Mouse (Mus musculus): ENCODE measurements around the gene Bsdc1. TPM values are rescaled to one million over a fixed set of nuclear protein-coding genes. Genes with fewer than 3 reads are reported as not detected.
"Not testable (repeated sequence)": the region's sequence is repeated elsewhere in the genome, so short reads cannot be mapped to it uniquely, and the experiment has no call there.

Gene Bsdc1
- total and polyA plus RNA-seq, 2 experiments from 2014 or later: 18.7 to 58.4 TPM

GRCm38 (mm10) chr4:129516925-129517324 is 55.5 kb downstream of the Bsdc1 start:
- TF ChIP-seq EP300 (IDR thresholded peaks at IDR 0.05; ENCODE audit: low read depth): no peak
- no peak for TF ChIP-seq CTCF (IDR thresholded peaks at IDR 0.05; ENCODE audit: low read depth)
- 57% methylated on average over 2 of the region's 2 CpGs for WGBS
- H3K4me3 ChIP-seq (ENCODE audit: low read depth, low read length): no peak overlapping the region
- no peak overlapping the region for H3K9ac ChIP-seq (replicated peaks; ENCODE audit: low read depth, low read length)
- no peak overlapping the region for H3K27ac ChIP-seq (ENCODE audit: low read depth)
- DNase-seq (ENCODE audit: low spot score): no peak
- no peaks in the 10 kb centered on the region for H3K4me1 ChIP-seq (ENCODE audit: control insufficient read depth, insufficient read depth)
- H3K4me2 ChIP-seq (ENCODE audit: low read depth, low read length): no peak overlapping the region
- H3K9me3 ChIP-seq (replicated peaks; ENCODE audit: control insufficient read depth, low read length): no peaks in the 10 kb centered on the region
- ATAC-seq (ENCODE audit: insufficient read depth, low read depth): no peak
- peaks cover 50% of the 10 kb centered on the region for H3K36me3 ChIP-seq (replicated peaks; ENCODE audit: control insufficient read depth, insufficient read depth, low read length)
- no peaks in the 10 kb centered on the region for H3K27me3 ChIP-seq (ENCODE audit: control insufficient read depth, insufficient read depth, low read length)

GRCm38 (mm10) chr4:129518519-129518918 is 57.1 kb downstream of the Bsdc1 start:
- Histone ChIP-seq H3K27ac (ENCODE audit: low read depth) (no peak overlapping the region), H3K4me1 (ENCODE audit: control insufficient read depth, insufficient read depth) (no peaks in the 10 kb centered on the region), H3K4me2 (ENCODE audit: low read depth, low read length) (no peak overlapping the region), H3K9me3 (replicated peaks; ENCODE audit: control insufficient read depth, low read length) (no peaks in the 10 kb centered on the region), H3K4me3 (ENCODE audit: low read depth, low read length) (no peak overlapping the region), H3K36me3 (replicated peaks; ENCODE audit: control insufficient read depth, insufficient read depth, low read length) (peaks cover 66% of the 10 kb centered on the region), H3K9ac (replicated peaks; ENCODE audit: low read depth, low read length) (no peak overlapping the region), H3K27me3 (ENCODE audit: control insufficient read depth, insufficient read depth, low read length) (no peaks in the 10 kb centered on the region)
- TF ChIP-seq CTCF (IDR thresholded peaks at IDR 0.05; ENCODE audit: low read depth) (no peak), EP300 (IDR thresholded peaks at IDR 0.05; ENCODE audit: low read depth) (no peak)
- ATAC-seq (ENCODE audit: insufficient read depth, low read depth) (no peak), DNase-seq (ENCODE audit: low spot score) (no peak)
- WGBS: 81% methylated on average over 8 of the region's 8 CpGs

- Histone ChIP-seq H3K9ac (replicated peaks; ENCODE audit: low read depth, low read length) (no peak overlapping the region), H3K27ac (ENCODE audit: low read depth) (peak overlapping the region; percentile 66), H3K27me3 (ENCODE audit: control insufficient read depth, insufficient read depth, low read length) (no peaks in the 10 kb centered on the region), H3K36me3 (replicated peaks; ENCODE audit: control insufficient read depth, insufficient read depth, low read length) (peaks cover 74% of the 10 kb centered on the region), H3K9me3 (replicated peaks; ENCODE audit: control insufficient read depth, low read length) (no peaks in the 10 kb centered on the region), H3K4me3 (ENCODE audit: low read depth, low read length) (no peak overlapping the region), H3K4me1 (ENCODE audit: control insufficient read depth, insufficient read depth) (peaks cover 4% of the 10 kb centered on the region; the same call in 1 of the 2 replicates), H3K4me2 (ENCODE audit: low read depth, low read length) (no peak overlapping the region)
- peak; percentile 88 for ATAC-seq (ENCODE audit: insufficient read depth, low read depth)
- 53% methylated on average over 5 of the region's 5 CpGs for WGBS
- peak; percentile 55 for DNase-seq (ENCODE audit: low spot score)
- TF ChIP-seq EP300 (IDR thresholded peaks at IDR 0.05; ENCODE audit: low read depth) (no peak), CTCF (IDR thresholded peaks at IDR 0.05; ENCODE audit: low read depth) (peak; percentile 20)
Measured at GRCm38 (mm10) chr4:129525338-129525737, 64.0 kb downstream of the Bsdc1 start.

- TF ChIP-seq CTCF (IDR thresholded peaks at IDR 0.05; ENCODE audit: low read depth) (no peak), EP300 (IDR thresholded peaks at IDR 0.05; ENCODE audit: low read depth) (no peak)
Measured at GRCm38 (mm10) chr4:129525889-129526288, 64.5 kb downstream of the Bsdc1 start.

GRCm38 (mm10) chr4:129528901-129529300 is 67.5 kb downstream of the Bsdc1 start:
- not testable (repeated sequence) for DNase-seq (ENCODE audit: low spot score); H3K4me3 ChIP-seq (ENCODE audit: low read depth, low read length); H3K4me1 ChIP-seq (ENCODE audit: control insufficient read depth, insufficient read depth); H3K27me3 ChIP-seq (ENCODE audit: control insufficient read depth, insufficient read depth, low read length); ATAC-seq (ENCODE audit: insufficient read depth, low read depth); H3K27ac ChIP-seq (ENCODE audit: low read depth); H3K9ac ChIP-seq (replicated peaks; ENCODE audit: low read depth, low read length); H3K9me3 ChIP-seq (replicated peaks; ENCODE audit: control insufficient read depth, low read length); H3K4me2 ChIP-seq (ENCODE audit: low read depth, low read length)
- H3K36me3 ChIP-seq (replicated peaks; ENCODE audit: control insufficient read depth, insufficient read depth, low read length): peaks cover 67% of the 10 kb centered on the region
- 85% methylated on average over 5 of the region's 6 CpGs for WGBS

More at GRCm38 (mm10) chr4:129525889-129526288, 64.5 kb downstream of the Bsdc1 start:
- WGBS: 78% methylated on average over 3 of the region's 3 CpGs
- ATAC-seq (ENCODE audit: insufficient read depth, low read depth) (no peak), DNase-seq (ENCODE audit: low spot score) (no peak)
- H3K4me3 ChIP-seq (ENCODE audit: low read depth, low read length): no peak overlapping the region
- H3K27ac ChIP-seq (ENCODE audit: low read depth): peak overlapping the region; percentile 66
- H3K9ac ChIP-seq (replicated peaks; ENCODE audit: low read depth, low read length): no peak overlapping the region
- no peaks in the 10 kb centered on the region for H3K9me3 ChIP-seq (replicated peaks; ENCODE audit: control insufficient read depth, low read length)
- no peak overlapping the region for H3K4me2 ChIP-seq (ENCODE audit: low read depth, low read length)
- peaks cover 4% of the 10 kb centered on the region; the same call in 1 of the 2 replicates for H3K4me1 ChIP-seq (ENCODE audit: control insufficient read depth, insufficient read depth)
- peaks cover 74% of the 10 kb centered on the region for H3K36me3 ChIP-seq (replicated peaks; ENCODE audit: control insufficient read depth, insufficient read depth, low read length)
- H3K27me3 ChIP-seq (ENCODE audit: control insufficient read depth, insufficient read depth, low read length): no peaks in the 10 kb centered on the region

Other genes starting within 250 kb of the Bsdc1 start
- 7.8 and 9.0 TPM in 2 replicates for gene C77080, start 200.2 kb upstream of the Bsdc1 start, total RNA-seq (2014; rRNA removed; ENCODE audit: low replicate concordance)
- gene C77080, start 200.2 kb upstream of the Bsdc1 start, polyA plus RNA-seq (2015; fragmentation: Nextera tagmentation; extraction: Ambion mirVana): 0.77 and 0.78 TPM in 2 replicates
- 1.4 and 1.9 TPM in 2 replicates for gene Sync, start 174.0 kb upstream of the Bsdc1 start, total RNA-seq (2014; rRNA removed; ENCODE audit: low replicate concordance)
- 3.4 and 3.8 TPM in 2 replicates for gene Sync, start 174.0 kb upstream of the Bsdc1 start, polyA plus RNA-seq (2015; fragmentation: Nextera tagmentation; extraction: Ambion mirVana)
- 97.3 and 101 TPM in 2 replicates for gene Rbbp4, start 126.2 kb upstream of the Bsdc1 start, total RNA-seq (2014; rRNA removed; ENCODE audit: low replicate concordance)
- 221 and 222 TPM in 2 replicates for gene Rbbp4, start 126.2 kb upstream of the Bsdc1 start, polyA plus RNA-seq (2015; fragmentation: Nextera tagmentation; extraction: Ambion mirVana)
- 13.5 and 20.8 TPM in 2 replicates for gene Zbtb8os, start 125.9 kb upstream of the Bsdc1 start, total RNA-seq (2014; rRNA removed; ENCODE audit: low replicate concordance)
- gene Zbtb8os, start 125.9 kb upstream of the Bsdc1 start, polyA plus RNA-seq (2015; fragmentation: Nextera tagmentation; extraction: Ambion mirVana): 32.2 and 33.7 TPM in 2 replicates
- gene Zbtb8a, start 83.5 kb upstream of the Bsdc1 start, total RNA-seq (2014; rRNA removed; ENCODE audit: low replicate concordance): 14.0 and 15.4 TPM in 2 replicates
- gene Zbtb8a, start 83.5 kb upstream of the Bsdc1 start, polyA plus RNA-seq (2015; fragmentation: Nextera tagmentation; extraction: Ambion mirVana): 7.0 TPM in 2 replicates
- gene Zbtb8b, start 20.7 kb upstream of the Bsdc1 start, total RNA-seq (2014; rRNA removed; ENCODE audit: low replicate concordance): 1.9 and 3.6 TPM in 2 replicates
- 1.1 and 1.6 TPM in 2 replicates for gene Zbtb8b, start 20.7 kb upstream of the Bsdc1 start, polyA plus RNA-seq (2015; fragmentation: Nextera tagmentation; extraction: Ambion mirVana)
- gene Tssk3, start 29.4 kb downstream of the Bsdc1 start, total RNA-seq (2014; rRNA removed; ENCODE audit: low replicate concordance): not detected in 2 replicates
- not detected in 2 replicates for gene Tssk3, start 29.4 kb downstream of the Bsdc1 start, polyA plus RNA-seq (2015; fragmentation: Nextera tagmentation; extraction: Ambion mirVana)
- gene Fam229a, start 29.6 kb downstream of the Bsdc1 start, total RNA-seq (2014; rRNA removed; ENCODE audit: low replicate concordance): not detected in 2 replicates
- gene Fam229a, start 29.6 kb downstream of the Bsdc1 start, polyA plus RNA-seq (2015; fragmentation: Nextera tagmentation; extraction: Ambion mirVana): 0.22 and 0.52 TPM in 2 replicates
- 183 and 192 TPM in 2 replicates for gene Marcksl1, start 52.0 kb downstream of the Bsdc1 start, total RNA-seq (2014; rRNA removed; ENCODE audit: low replicate concordance)
- 135 and 138 TPM in 2 replicates for gene Marcksl1, start 52.0 kb downstream of the Bsdc1 start, polyA plus RNA-seq (2015; fragmentation: Nextera tagmentation; extraction: Ambion mirVana)
- 25.8 and 34.5 TPM in 2 replicates for gene Hdac1, start 81.1 kb downstream of the Bsdc1 start, total RNA-seq (2014; rRNA removed; ENCODE audit: low replicate concordance)
- gene Hdac1, start 81.1 kb downstream of the Bsdc1 start, polyA plus RNA-seq (2015; fragmentation: Nextera tagmentation; extraction: Ambion mirVana): 73.6 and 77.9 TPM in 2 replicates
- 2.0 and 8.9 TPM in 2 replicates for gene Lck, start 112.1 kb downstream of the Bsdc1 start, total RNA-seq (2014; rRNA removed; ENCODE audit: low replicate concordance)
- 0.71 and 0.99 TPM in 2 replicates for gene Lck, start 112.1 kb downstream of the Bsdc1 start, polyA plus RNA-seq (2015; fragmentation: Nextera tagmentation; extraction: Ambion mirVana)
- gene Fam167b, start 117.0 kb downstream of the Bsdc1 start, total RNA-seq (2014; rRNA removed; ENCODE audit: low replicate concordance): 4.6 and 6.2 TPM in 2 replicates
- 6.1 and 6.2 TPM in 2 replicates for gene Fam167b, start 117.0 kb downstream of the Bsdc1 start, polyA plus RNA-seq (2015; fragmentation: Nextera tagmentation; extraction: Ambion mirVana)
- gene Eif3i, start 139.1 kb downstream of the Bsdc1 start, total RNA-seq (2014; rRNA removed; ENCODE audit: low replicate concordance): 408 and 443 TPM in 2 replicates
- gene Eif3i, start 139.1 kb downstream of the Bsdc1 start, polyA plus RNA-seq (2015; fragmentation: Nextera tagmentation; extraction: Ambion mirVana): 169 and 172 TPM in 2 replicates
- 108 and 115 TPM in 2 replicates for gene Tmem234, start 139.1 kb downstream of the Bsdc1 start, total RNA-seq (2014; rRNA removed; ENCODE audit: low replicate concordance)
- 150 and 161 TPM in 2 replicates for gene Tmem234, start 139.1 kb downstream of the Bsdc1 start, polyA plus RNA-seq (2015; fragmentation: Nextera tagmentation; extraction: Ambion mirVana)
- gene Dcdc2b, start 152.7 kb downstream of the Bsdc1 start, total RNA-seq (2014; rRNA removed; ENCODE audit: low replicate concordance): 9.8 TPM in 1 of 2 replicates, not detected in the other
- gene Dcdc2b, start 152.7 kb downstream of the Bsdc1 start, polyA plus RNA-seq (2015; fragmentation: Nextera tagmentation; extraction: Ambion mirVana): 1.5 and 1.9 TPM in 2 replicates
- 6.3 TPM in 2 replicates for gene Iqcc, start 157.5 kb downstream of the Bsdc1 start, total RNA-seq (2014; rRNA removed; ENCODE audit: low replicate concordance)
- 23.0 and 26.3 TPM in 2 replicates for gene Iqcc, start 157.5 kb downstream of the Bsdc1 start, polyA plus RNA-seq (2015; fragmentation: Nextera tagmentation; extraction: Ambion mirVana)
- gene Ccdc28b, start 162.4 kb downstream of the Bsdc1 start, total RNA-seq (2014; rRNA removed; ENCODE audit: low replicate concordance): 41.9 and 55.1 TPM in 2 replicates
- gene Ccdc28b, start 162.4 kb downstream of the Bsdc1 start, polyA plus RNA-seq (2015; fragmentation: Nextera tagmentation; extraction: Ambion mirVana): 58.0 and 58.6 TPM in 2 replicates
- 28.3 and 28.5 TPM in 2 replicates for gene Txlna, start 179.5 kb downstream of the Bsdc1 start, total RNA-seq (2014; rRNA removed; ENCODE audit: low replicate concordance)
- gene Txlna, start 179.5 kb downstream of the Bsdc1 start, polyA plus RNA-seq (2015; fragmentation: Nextera tagmentation; extraction: Ambion mirVana): 22.7 and 23.2 TPM in 2 replicates
- gene Kpna6, start 211.2 kb downstream of the Bsdc1 start, total RNA-seq (2014; rRNA removed; ENCODE audit: low replicate concordance): 48.8 and 52.3 TPM in 2 replicates
- 9.3 and 10.4 TPM in 2 replicates for gene Kpna6, start 211.2 kb downstream of the Bsdc1 start, polyA plus RNA-seq (2015; fragmentation: Nextera tagmentation; extraction: Ambion mirVana)
- gene Tmem39b, start 235.3 kb downstream of the Bsdc1 start, total RNA-seq (2014; rRNA removed; ENCODE audit: low replicate concordance): 3.6 and 11.8 TPM in 2 replicates
- gene Tmem39b, start 235.3 kb downstream of the Bsdc1 start, polyA plus RNA-seq (2015; fragmentation: Nextera tagmentation; extraction: Ambion mirVana): 3.9 and 4.1 TPM in 2 replicates

Measured in heart, postnatal 0 days (tissue).